Comparison of ENCODE assay signal across 8 mouse cellular contexts in genomic region chr11:58009051-58009515, GRCm38 (mm10). TPM values are rescaled to one million over a fixed set of nuclear protein-coding genes. Genes with fewer than 3 reads are reported as not detected.
DNase-seq lines count a peak whose midpoint lies in the region; ATAC-seq and TF ChIP-seq lines count a peak whose summit lies in the region.

Gene Larp1 (plus strand): TSS chr11:58009064.

- no peak for TF ChIP-seq CTCF in hindbrain, postnatal 0 days (IDR thresholded peaks at IDR 0.05; ENCODE audit: low read depth)

- H3K4me2 ChIP-seq in hindbrain, postnatal 0 days (ENCODE audit: low read depth, low read length): peak within 1 kb of the TSS; percentile 94
- H3K4me2 ChIP-seq in liver, embryonic 16.5 days (ENCODE audit: low read depth, low read length): peak within 1 kb of the TSS; percentile 96

- H3K36me3 ChIP-seq in hindbrain, postnatal 0 days (ENCODE audit: insufficient read depth, low read length): no peaks in the 10 kb centered on the region
- H3K36me3 ChIP-seq in liver, embryonic 16.5 days (ENCODE audit: control insufficient read depth, insufficient read depth): no peaks in the 10 kb centered on the region

- H3K27me3 ChIP-seq in hindbrain, postnatal 0 days (ENCODE audit: insufficient read depth, low read length): no peaks in the 10 kb centered on the region
- H3K27me3 ChIP-seq in liver, embryonic 16.5 days (ENCODE audit: control insufficient read depth, insufficient read depth, low read depth, low read length): no peaks in the 10 kb centered on the region

- no peak for DNase-seq in frontal cortex, postnatal 36 days (ENCODE audit: low spot score in 2 of 2)
- peak; percentile 41 for DNase-seq in urinary bladder, adult 2 months (ENCODE audit: low spot score)
- no peak for DNase-seq in urinary bladder, postnatal 14 days (ENCODE audit: low spot score)
- peak in 1 of 2 experiments; percentile 26 for DNase-seq in gastrocnemius, adult 8-10 months (ENCODE audit: low spot score in 2 of 2)
- DNase-seq in hindbrain, postnatal 0 days (ENCODE audit: low spot score): no peak
- DNase-seq in ovary, postnatal 36 days (ENCODE audit: low spot score): no peak

- peak within 1 kb of the TSS; percentile 94 for H3K9ac ChIP-seq in hindbrain, postnatal 0 days (replicated peaks; ENCODE audit: low read length)
- H3K9ac ChIP-seq in liver, embryonic 16.5 days (ENCODE audit: low read depth, low read length): peak within 1 kb of the TSS; percentile 96

- no peaks in the 10 kb centered on the region for H3K9me3 ChIP-seq in hindbrain, postnatal 0 days (ENCODE audit: low read length)
- no peaks in the 10 kb centered on the region for H3K9me3 ChIP-seq in liver, embryonic 16.5 days (replicated peaks; ENCODE audit: control insufficient read depth, low read length)

- ATAC-seq in frontal cortex, adult (ENCODE audit: low TSS enrichment): peak; percentile 70
- ATAC-seq in hindbrain, postnatal 0 days: no peak; the same call in 1 of the 2 replicates
- ATAC-seq in liver, embryonic 16.5 days (ENCODE audit: low read depth): peak; percentile 23

- WGBS in hindbrain, postnatal 0 days: 2% methylated on average over 61 of the region's 84 CpGs
- WGBS in liver, embryonic 16.5 days (ENCODE audit: insufficient replicate concordance): under 1% methylated on average over 43 of the region's 84 CpGs

- peak within 1 kb of the TSS; percentile 94 for H3K27ac ChIP-seq in hindbrain, postnatal 0 days
- peak within 1 kb of the TSS; percentile 93 for H3K27ac ChIP-seq in liver, embryonic 16.5 days (ENCODE audit: low read length)

- peaks cover 10% of the 10 kb centered on the region for H3K4me1 ChIP-seq in hindbrain, postnatal 0 days (ENCODE audit: insufficient read depth, low read length)
- peaks cover 39% of the 10 kb centered on the region for H3K4me1 ChIP-seq in liver, embryonic 16.5 days (ENCODE audit: control insufficient read depth, low read depth, low read length)

- peak within 1 kb of the TSS; percentile 94 for H3K4me3 ChIP-seq in hindbrain, postnatal 0 days (ENCODE audit: low read length)
- H3K4me3 ChIP-seq in liver, embryonic 16.5 days (ENCODE audit: low read depth, low read length): peak within 1 kb of the TSS; percentile 95

RNA-seq across cellular contexts. Expression of gene Larp1, which starts in this region (rescaled TPM):
- 31.1 and 42.6 TPM in 2 replicates for polyA plus RNA-seq in urinary bladder, adult 2 months (2012; rRNA removed)
- 100 to 1,000 TPM in 3 of 4 experiments, 10 to 100 TPM in 1; 98.4 to 121 (median 107) TPM for total RNA-seq in gastrocnemius, adult 8-10 months (2022)
- 41.0 and 42.9 TPM in 2 replicates for total RNA-seq in hindbrain, postnatal 0 days (2014; rRNA removed)
- 14.9 and 15.0 TPM in 2 replicates for polyA plus RNA-seq in hindbrain, postnatal 0 days (2015; fragmentation: Nextera tagmentation; extraction: Ambion mirVana)
- 14.2 and 14.9 TPM in 2 replicates for polyA plus RNA-seq in liver, embryonic 16.5 days (2015; fragmentation: Nextera tagmentation; extraction: Ambion mirVana)
